Mouse (Mus musculus): ENCODE measurements around the gene Fam184a. TPM values are rescaled to one million over a fixed set of nuclear protein-coding genes. Genes with fewer than 3 reads are reported as not detected.
A peak's percentile ranks its signal among the peaks of the same experiment; 100 is the strongest.

The Fam184a gene
- polyA plus RNA-seq, 1 experiment = 58.1 TPM

GRCm38 (mm10) chr10:53608274-53608673, 142.6 kb downstream of the Fam184a start:
- no peak for DNase-seq (ENCODE audit: extremely low spot score in 1 of 2, low spot score in 1 of 2)

- no peak for DNase-seq (ENCODE audit: extremely low spot score in 1 of 2, low spot score in 1 of 2)
Observed at GRCm38 (mm10) chr10:53605328-53605727, 145.6 kb downstream of the Fam184a start.

- no peak for DNase-seq (ENCODE audit: extremely low spot score in 1 of 2, low spot score in 1 of 2)
Observed at GRCm38 (mm10) chr10:53598821-53599220, 152.1 kb downstream of the Fam184a start.

GRCm38 (mm10) chr10:53597121-53597881, 153.6 kb downstream of the Fam184a start:
- DNase-seq (ENCODE audit: extremely low spot score in 1 of 2, low spot score in 1 of 2) = peak in 1 of 2 experiments; percentile 28

GRCm38 (mm10) chr10:53596677-53597120, 154.2 kb downstream of the Fam184a start, which contains the start of gene Asf1a:
TSS of gene Asf1a (plus strand) at chr10:53596757.
- DNase-seq (ENCODE audit: extremely low spot score in 1 of 2, low spot score in 1 of 2) = peak; percentile 93 to 97

GRCm38 (mm10) chr10:53595744-53596676, 154.9 kb downstream of the Fam184a start:
- peak; percentile 51 to 78 for DNase-seq (ENCODE audit: extremely low spot score in 1 of 2, low spot score in 1 of 2)

- no peak for DNase-seq (ENCODE audit: extremely low spot score in 1 of 2, low spot score in 1 of 2)
Observed at GRCm38 (mm10) chr10:53585777-53586176, 165.1 kb downstream of the Fam184a start.

Other genes with a start within 250 kb of the Fam184a start
- gene Asf1a, start 154.4 kb downstream of the Fam184a start, polyA plus RNA-seq (2012; rRNA removed) = 16.0 and 20.1 TPM in 2 replicates
- gene Mcm9, start 120.7 kb downstream of the Fam184a start, polyA plus RNA-seq (2012; rRNA removed) = 4.7 and 4.8 TPM in 2 replicates